Mouse (Mus musculus) brain, adult 10 weeks (tissue): Measurements from ENCODE around the gene Alox12. TPM values are rescaled to one million over a fixed set of nuclear protein-coding genes. Genes with fewer than 3 reads are reported as not detected.

ENCODE experiments used
- polyA plus RNA-seq: library from polyadenylated mRNA; stranded (reverse); fragments of 350-450 nt; fragmentation: Illumina TruSeq; extraction: RNeasy Lipid Tissue Mini Kit (QIAGEN cat#74804); gene quantifications from one replicate; pipeline ENCODE4 v1.2.3, GENCODE M21; 2015; ENCODE audit warnings: low read depth, low replicate concordance

Alox12 gene
- 0.36 TPM for polyA plus RNA-seq

DNA sequence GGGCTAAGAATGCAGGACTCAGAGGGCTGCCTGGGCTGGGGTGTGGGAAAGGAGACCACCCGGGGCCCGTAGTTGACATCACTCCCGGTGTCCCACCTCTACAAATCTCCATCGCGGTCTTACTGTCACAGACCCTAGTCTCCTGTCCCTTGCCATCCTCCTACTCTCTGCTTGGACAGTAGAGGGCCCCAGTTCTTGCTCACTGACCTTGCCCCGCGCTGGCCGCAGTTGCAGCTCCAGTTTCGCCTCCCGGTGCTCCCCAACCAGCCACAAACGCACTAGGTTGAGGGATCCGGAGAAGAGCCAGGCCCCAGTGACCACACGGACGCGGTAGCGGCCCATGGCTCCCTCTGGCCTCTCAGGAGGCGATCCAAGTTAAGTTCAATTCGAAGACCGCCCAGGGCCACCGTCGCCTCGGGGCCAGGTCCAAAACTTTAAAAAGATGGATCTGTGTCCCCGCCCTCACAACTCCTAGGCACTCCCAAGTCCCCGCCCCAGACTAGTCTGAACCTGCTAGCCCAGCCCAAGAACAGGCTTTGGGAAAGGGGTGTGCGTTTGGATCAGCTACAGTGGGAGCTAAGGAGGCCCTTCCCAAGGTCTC lies at the start of gene Alox12:
Alox12 (minus strand) TSS at position 423 of the 601 bp plus-strand sequence.

DNA sequence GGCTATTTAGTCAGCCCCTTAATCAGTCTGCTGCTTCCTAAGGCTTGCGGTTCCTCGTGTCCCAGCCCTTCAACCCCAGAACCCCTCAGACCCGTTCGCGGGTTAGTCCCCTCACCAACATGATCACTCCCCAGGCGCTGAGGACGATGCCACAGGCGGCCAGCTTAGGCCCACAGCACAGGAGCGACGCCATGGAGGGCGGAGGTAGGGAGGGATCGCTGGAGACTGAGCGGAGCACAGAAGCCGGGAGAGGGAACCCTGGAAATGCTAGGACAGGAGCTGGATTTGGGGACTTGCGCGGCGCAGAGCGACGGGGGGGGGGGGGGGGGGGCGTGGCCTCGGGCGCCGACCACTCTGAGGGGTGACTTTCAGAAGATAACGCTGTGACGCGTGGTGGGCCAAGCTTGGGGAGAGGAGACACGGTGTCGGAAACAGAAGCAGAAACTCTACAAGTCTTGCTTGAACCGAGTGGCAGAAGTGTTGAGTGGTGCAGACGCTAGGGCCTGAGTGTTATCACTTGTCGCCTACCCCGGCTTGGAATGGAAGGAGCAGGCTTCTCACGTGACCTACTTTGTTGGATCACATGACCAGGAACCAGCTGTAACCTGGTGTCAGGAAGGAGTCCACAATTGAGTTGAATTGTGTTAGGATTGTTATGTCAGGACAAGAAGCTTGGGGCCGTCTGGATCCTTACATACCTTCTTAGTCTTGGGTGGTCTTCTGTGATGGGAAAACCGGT lies 15.4 kb downstream of the Alox12 start, which contains the start of the genes Gm21988 and Rnasek:
Gm21988 (minus strand) TSS at position 290 of the 739 bp plus-strand sequence.
Rnasek (minus strand) TSS at position 302 of the 739 bp plus-strand sequence.

DNA sequence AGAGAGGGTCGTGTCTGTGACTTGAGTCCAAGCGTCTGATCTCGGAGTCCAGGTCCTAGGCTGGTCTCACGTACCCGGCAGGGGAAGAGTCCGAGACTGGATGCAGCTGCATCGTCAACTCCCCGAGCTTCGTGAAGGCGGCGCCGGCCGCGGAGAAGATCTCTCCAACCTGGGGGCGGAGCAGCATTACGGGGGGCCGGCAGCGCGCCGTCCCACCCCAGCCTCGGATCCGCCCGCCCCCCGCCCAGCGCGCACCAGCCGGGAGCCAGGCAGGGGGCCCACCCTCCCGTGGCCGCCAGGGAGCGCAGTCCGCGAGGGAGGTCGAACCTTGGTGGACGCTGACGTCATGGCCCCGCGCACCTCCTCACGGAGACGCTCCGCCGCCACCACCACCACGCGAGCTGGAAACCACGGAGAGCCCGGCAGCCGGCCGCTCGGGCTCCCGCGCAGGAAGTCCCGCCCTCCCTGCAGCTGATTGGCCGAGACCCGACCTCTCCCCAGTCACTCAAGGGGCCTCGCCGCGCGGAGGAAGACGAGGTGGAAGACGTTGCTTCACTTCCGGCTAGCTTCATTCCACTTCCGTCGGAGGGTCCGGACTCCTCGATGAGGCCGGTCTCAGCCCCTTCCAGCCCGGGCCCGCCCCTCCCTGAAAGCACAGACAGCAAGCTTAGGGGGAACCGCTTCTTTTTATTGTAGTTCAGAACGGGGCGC lies 17.5 kb downstream of the Alox12 start, which contains the start of gene 0610010K14Rik:
0610010K14Rik (minus strand) TSS at position 458 of the 711 bp plus-strand sequence.

DNA sequence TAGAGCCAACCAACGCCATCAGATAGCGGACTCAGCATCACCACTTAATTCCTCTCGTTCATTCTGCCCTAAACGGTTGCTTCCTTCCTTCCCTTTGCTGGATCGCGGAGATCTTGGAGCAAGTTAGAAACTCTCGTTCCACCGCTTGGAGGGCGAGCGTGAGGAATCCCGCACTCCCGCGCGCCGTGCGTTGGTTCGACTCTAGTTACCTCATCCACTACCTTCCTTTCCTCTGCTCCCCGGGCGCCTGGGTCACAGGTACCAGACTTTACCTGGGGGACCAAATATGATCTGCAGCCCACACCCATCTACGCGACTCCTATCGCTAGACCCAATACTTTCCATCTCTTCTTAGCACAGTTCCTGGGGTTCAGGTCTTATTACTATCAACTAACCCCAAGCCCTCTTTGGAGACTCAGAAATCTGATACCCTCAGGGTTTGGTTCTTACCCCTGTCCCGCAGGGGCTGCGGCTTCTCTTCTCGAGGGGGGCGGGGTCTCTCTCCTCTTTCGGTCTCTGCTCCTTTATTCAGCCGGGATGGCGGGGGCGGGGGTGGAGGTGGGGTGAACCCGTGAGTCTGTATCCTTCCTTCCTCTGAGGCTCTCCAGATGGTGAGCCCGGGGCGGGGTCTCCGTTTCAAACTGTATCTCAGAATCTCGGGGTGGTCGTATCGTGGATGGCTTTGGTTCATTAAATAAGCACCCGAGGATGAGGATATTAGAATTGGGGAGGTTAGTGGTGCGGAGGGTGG lies 25.7 kb downstream of the Alox12 start, which contains the start of gene Bcl6b:
Bcl6b (minus strand) TSS at position 539 of the 751 bp plus-strand sequence.

DNA sequence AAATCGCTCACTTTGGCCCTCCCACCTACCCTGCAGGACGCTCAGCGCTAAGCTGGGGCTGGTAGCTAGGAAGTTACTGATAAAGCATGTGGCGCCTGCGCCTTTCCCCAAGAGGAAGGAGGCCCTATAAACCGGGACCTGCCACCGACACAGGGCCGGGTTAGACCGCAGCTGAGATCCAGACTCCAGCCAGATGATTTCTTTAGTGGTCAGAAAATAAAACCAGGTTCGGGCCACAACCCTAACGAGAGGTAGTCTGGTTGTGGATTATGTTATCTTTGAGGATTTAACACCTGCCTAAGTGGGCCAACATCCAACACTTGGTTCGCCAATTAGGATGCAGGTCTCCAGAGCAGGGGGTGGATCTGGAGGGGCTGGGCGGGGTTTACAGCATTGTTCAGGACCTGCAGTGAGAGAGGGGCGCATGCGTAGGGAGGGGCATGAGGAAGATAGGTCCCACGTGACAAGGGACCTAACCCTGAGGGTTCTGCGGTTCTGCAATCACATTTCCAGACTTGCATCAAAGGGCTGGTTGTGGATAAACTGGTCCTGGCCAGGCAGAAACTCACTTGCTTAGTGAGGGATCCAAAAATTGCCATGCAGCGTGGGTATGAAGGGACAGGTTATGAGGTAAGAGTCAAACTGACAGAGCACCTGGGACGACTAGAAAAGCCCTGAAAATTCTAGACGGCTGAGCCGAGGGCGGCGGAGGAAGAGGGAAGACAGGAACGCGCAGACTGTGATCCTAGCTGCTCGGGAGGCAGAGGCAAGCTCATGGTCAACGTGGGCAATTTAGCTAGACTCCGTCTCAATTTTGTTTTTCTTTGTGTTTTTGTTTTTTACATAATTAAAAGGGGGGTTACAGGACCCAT lies 34.2 kb downstream of the Alox12 start, which contains the start of gene Slc16a13:
Slc16a13 (minus strand) TSS at position 334 of the 872 bp plus-strand sequence.

DNA sequence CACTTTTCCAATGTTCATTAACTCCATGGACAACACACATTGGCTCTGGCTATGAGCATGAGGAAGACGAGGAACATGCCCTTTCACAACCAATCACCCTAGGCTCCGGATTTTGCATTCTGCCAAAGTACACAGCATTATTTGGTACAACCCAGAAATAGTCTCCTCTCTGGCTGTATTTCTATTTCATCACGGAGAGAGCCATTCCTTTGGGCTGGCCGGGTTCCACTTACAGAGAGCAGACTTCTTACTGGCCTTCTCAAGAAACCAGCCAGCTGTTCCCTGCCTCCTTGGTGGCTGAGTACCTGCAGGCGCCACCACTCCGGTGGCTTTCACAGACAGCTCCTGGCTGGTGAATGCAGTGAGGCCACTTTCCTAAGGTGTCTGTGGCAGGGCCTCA lies 42.7 kb downstream of the Alox12 start, which contains the start of gene Slc16a11:
Slc16a11 (plus strand) TSS at position 330 of the 400 bp plus-strand sequence.

Other genes starting within 250 kb of the Alox12 start
- 53.6 TPM for gene Acadvl, start 239.9 kb downstream of the Alox12 start, polyA plus RNA-seq
- 491 TPM for gene Dlg4, start 238.4 kb downstream of the Alox12 start, polyA plus RNA-seq
- gene Asgr1, start 201.3 kb downstream of the Alox12 start, polyA plus RNA-seq, result 2.2 TPM
- not detected for gene Asgr2, start 162.7 kb downstream of the Alox12 start, polyA plus RNA-seq
- 0.80 TPM for gene Mgl2, start 125.0 kb downstream of the Alox12 start, polyA plus RNA-seq
- gene Clec10a, start 99.2 kb downstream of the Alox12 start, polyA plus RNA-seq, result 1.3 TPM
- 23.4 TPM for gene Slc16a11, start 42.6 kb downstream of the Alox12 start, polyA plus RNA-seq
- gene Slc16a13, start 34.3 kb downstream of the Alox12 start, polyA plus RNA-seq, result 4.6 TPM
- 0.76 TPM for gene Bcl6b, start 25.6 kb downstream of the Alox12 start, polyA plus RNA-seq
- 55.7 TPM for gene 0610010K14Rik, start 17.4 kb downstream of the Alox12 start, polyA plus RNA-seq
- gene Gm21988, start 15.5 kb downstream of the Alox12 start, polyA plus RNA-seq, result 9.0 TPM
- 441 TPM for gene Rnasek, start 15.5 kb downstream of the Alox12 start, polyA plus RNA-seq
- gene Alox12e, start 67.3 kb upstream of the Alox12 start, polyA plus RNA-seq, result not detected
- not detected for gene Alox15, start 96.7 kb upstream of the Alox12 start, polyA plus RNA-seq
- 20.3 TPM for gene Pelp1, start 154.7 kb upstream of the Alox12 start, polyA plus RNA-seq
- gene Arrb2, start 177.3 kb upstream of the Alox12 start, polyA plus RNA-seq, result 79.9 TPM
- gene Med11, start 196.6 kb upstream of the Alox12 start, polyA plus RNA-seq, result 24.0 TPM
- gene Zmynd15, start 204.1 kb upstream of the Alox12 start, polyA plus RNA-seq, result 0.36 TPM
- gene Cxcl16, start 204.6 kb upstream of the Alox12 start, polyA plus RNA-seq, result 2.5 TPM
- 1.5 TPM for gene Tm4sf5, start 249.9 kb upstream of the Alox12 start, polyA plus RNA-seq